Mouse (Mus musculus): ENCODE results near the gene Nfatc2. TPM values are rescaled to one million over a fixed set of nuclear protein-coding genes. Genes with fewer than 3 reads are reported as not detected.

The Nfatc2 gene
- total RNA-seq, 2 experiments from 2014 or later = 16.2 to 18.1 TPM

- no peak for DNase-seq
- intact Hi-C loops (cut with DNase I) = no loop called here
Observed at GRCm38 (mm10) chr2:168451714-168452708, 149.4 kb downstream of the Nfatc2 start.

DNA sequence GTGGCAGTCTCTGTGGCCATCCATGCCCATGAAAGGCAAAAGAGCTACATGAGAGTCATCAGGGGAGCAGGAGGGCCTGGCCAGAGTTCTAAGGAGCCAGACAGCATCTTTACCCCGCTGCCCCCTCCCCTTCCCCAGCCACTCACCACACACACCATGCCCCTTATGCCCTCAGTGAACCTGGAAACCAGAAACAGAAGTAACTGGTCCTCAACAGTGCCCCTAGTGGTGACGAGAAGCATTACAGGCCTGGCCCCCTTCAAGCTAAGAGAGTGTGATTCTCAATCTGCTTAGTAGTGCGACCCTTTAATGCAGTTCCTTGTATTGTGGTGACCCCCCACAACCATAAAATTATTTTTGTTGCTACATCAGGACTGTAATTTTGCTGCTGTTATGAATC, 150.5 kb downstream of the Nfatc2 start:
- DNase-seq = peak in 1 of 2 experiments; percentile 17

DNA sequence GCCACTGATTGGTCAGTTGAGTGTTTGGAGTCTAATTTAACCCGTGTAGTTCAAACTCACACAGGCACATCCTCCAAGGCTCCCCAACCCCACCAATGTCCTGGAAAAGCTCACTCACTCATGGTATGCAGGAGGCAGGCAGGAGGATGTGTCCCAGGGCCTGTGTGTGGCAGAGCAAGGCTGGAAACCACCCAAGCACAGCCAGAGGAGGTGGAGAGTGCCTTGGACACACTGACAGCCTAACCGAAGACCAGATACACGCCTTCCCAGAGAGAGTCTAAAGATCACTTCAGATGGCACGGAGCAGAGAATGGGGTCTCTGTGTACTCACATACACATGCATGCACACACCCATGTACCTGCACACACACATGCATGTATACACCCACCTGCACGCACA, 153.4 kb downstream of the Nfatc2 start:
- intact Hi-C loops (cut with DNase I) = loop anchor here (5.0 kb wide), 2 partner anchors 176 to 331 kb away; no protein-coding TSS in a partner anchor

More for the DNA sequence above, 150.5 kb downstream of the Nfatc2 start:
- intact Hi-C loops (cut with DNase I) = no loop called here

GRCm38 (mm10) chr2:168447601-168448000, 153.9 kb downstream of the Nfatc2 start:
- DNase-seq = no peak
- intact Hi-C loops (cut with DNase I) = loop anchor here (5.0 kb wide), 2 partner anchors 175 to 330 kb away; no protein-coding TSS in a partner anchor

More for the DNA sequence above, 153.4 kb downstream of the Nfatc2 start:
- DNase-seq = no peak

DNA sequence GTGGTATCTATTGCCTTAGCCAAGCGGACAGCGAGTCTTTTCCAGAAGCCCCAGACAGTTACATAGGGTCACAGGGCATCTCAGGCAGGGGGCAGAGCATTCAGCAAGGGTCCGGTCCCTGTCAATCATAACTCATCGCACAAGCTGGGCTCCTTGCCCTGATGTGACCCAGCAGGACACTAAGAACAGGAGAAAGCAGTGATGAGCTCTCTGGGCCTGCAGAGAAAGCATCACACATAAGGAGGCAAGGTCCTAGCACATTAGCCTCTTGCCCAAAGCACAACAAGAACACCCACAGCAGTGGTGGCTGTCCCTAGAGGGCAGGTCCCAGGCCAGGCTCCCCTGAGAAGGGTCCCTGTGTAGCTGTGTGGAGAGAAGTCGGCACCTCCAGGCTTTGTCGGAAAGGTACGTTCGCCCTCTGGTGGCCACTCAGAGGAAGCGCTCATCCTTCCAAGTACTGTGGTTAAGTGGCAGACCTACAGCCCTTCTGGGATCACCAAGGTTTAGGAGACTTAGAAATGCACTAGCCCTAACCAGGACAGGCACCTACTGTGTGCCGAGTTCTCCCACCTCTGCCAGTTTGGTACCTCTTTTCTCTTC, 156.1 kb downstream of the Nfatc2 start:
- peak; percentile 49 to 60 for DNase-seq

DNA sequence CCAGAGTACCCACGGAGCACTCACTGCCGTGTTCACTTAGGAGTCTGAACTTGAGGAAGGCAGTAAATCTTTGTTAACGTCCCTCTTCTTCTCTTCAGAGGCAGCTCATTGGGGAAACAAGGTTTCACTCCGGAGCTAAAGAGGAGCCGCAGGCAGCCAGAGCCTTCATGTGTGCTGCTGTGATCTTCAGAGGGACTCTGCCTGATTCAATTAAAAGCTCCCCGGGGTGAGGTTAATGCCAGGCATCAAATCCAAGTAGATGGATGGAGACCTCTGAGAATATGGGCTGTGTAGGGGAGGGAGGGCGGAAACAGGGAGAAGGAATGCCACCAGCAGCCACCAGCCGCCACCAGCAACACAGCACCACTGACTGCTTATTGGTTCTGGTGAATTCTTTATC, 157.3 kb downstream of the Nfatc2 start:
- no peak for DNase-seq
- intact Hi-C loops (cut with DNase I) = no loop called here

More for the DNA sequence above, 156.1 kb downstream of the Nfatc2 start:
- intact Hi-C loops (cut with DNase I) = loop anchor here (1.0 to 5.0 kb wide), 3 partner anchors 173 to 328 kb away; no protein-coding TSS in a partner anchor

DNA sequence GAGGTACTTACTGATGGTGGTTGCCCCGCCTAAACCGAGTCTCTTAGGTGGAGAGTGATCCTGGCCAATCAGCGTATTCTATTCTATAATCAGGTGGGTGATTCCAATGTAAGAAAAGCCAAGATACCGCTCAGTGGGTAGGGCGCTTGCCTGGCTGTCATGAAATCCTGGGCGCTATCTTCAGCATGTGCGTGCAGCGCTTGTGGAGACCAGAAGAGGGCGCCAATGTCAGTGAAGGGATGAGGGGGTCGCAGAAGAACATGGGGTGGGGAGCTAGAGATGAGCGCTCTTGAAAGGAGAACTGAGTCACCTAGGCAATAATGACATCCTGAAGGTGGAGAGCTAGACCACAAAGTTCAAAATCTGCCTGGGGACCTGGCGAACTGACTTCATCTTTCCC, 160.0 kb downstream of the Nfatc2 start:
- DNase-seq = no peak
- intact Hi-C loops (cut with DNase I) = no loop called here

- intact Hi-C loops (cut with DNase I) = no loop called here
- DNase-seq = no peak
Observed at GRCm38 (mm10) chr2:168440918-168441328, 160.5 kb downstream of the Nfatc2 start.

- intact Hi-C loops (cut with DNase I) = no loop called here
- DNase-seq = no peak
Observed at GRCm38 (mm10) chr2:168438981-168439452, 162.4 kb downstream of the Nfatc2 start.

DNA sequence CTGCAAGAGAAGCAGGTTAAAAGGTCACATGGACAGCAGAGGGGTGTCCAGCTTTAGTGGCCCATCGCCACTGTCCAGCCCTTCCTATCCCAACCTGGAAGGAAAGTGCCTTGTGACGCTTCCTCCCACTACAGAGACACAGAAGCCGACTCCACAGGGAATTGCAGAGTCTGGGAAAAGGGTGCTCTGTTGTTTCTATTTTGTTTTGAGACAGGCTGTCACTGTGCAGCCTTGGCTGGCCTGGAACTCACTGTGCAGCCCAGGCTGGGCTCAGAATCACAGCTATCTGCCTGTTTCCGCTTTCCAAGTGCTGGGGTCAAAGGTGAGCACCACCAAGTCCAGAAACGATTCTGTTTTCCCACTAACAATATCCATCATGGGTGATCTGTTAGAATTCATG, 167.3 kb downstream of the Nfatc2 start:
- intact Hi-C loops (cut with DNase I) = no loop called here
- no peak for DNase-seq

DNA sequence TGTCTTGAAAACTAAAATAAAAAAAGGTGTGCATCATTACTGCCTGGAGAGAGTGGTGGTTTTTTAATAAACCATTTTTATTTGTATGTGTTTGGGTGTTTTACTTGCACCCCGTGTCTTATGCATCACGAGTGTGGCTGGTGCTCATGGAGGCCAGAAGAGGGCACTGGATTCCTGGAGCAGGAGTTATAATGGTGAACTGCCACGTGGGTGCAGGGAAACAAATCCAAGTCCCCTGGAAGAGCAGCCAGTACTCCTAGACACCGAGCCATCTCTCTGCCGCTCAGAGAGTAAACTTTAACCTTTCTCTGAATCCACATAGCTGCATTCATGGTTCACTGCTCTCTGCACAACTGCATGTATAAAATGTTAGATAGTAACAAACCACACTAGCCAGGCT, 168.1 kb downstream of the Nfatc2 start:
- intact Hi-C loops (cut with DNase I) = no loop called here
- DNase-seq = no peak

GRCm38 (mm10) chr2:168432394-168432793, 169.1 kb downstream of the Nfatc2 start:
- DNase-seq = no peak
- intact Hi-C loops (cut with DNase I) = no loop called here

- intact Hi-C loops (cut with DNase I) = no loop called here
- DNase-seq = no peak
Observed at GRCm38 (mm10) chr2:168429598-168429997, 171.9 kb downstream of the Nfatc2 start.

- intact Hi-C loops (cut with DNase I) = no loop called here
- DNase-seq = no peak
Observed at GRCm38 (mm10) chr2:168428375-168428901, 173.0 kb downstream of the Nfatc2 start.

Small RNAs within 50 kb of the gene (microRNA-seq; reads per million reads assigned to microRNA genes)
- gene Mir7004 (ENCODE audit: borderline number of aligned reads in 2 of 2) = 1.3 to 2.9 reads per million in 2 experiments

Other genes with a start within 250 kb of the Nfatc2 start
- gene Atp9a, start 140.8 kb upstream of the Nfatc2 start, total RNA-seq (2021) = 10 to 100 TPM; 46.1 to 54.3 TPM
- 1 to 10 TPM; 2.4 to 3.4 TPM for gene Sall4, start 166.3 kb upstream of the Nfatc2 start, total RNA-seq (2021)

Measured in heart, postnatal 36 days (tissue).